Mouse (Mus musculus) adrenal gland (tissue): ENCODE data around the gene Gm10563.
"Not testable (repeated sequence)": the region's sequence is repeated elsewhere in the genome, so short reads cannot be mapped to it uniquely, and the experiment has no call there.

ENCODE experiments used
- intact Hi-C: fragments of 180-260 bp; cut with DNase I; formaldehyde crosslinking; loops from one replicate; pipeline ENCODE4 v1.15.1; 2025

Gm10563 gene

DNA sequence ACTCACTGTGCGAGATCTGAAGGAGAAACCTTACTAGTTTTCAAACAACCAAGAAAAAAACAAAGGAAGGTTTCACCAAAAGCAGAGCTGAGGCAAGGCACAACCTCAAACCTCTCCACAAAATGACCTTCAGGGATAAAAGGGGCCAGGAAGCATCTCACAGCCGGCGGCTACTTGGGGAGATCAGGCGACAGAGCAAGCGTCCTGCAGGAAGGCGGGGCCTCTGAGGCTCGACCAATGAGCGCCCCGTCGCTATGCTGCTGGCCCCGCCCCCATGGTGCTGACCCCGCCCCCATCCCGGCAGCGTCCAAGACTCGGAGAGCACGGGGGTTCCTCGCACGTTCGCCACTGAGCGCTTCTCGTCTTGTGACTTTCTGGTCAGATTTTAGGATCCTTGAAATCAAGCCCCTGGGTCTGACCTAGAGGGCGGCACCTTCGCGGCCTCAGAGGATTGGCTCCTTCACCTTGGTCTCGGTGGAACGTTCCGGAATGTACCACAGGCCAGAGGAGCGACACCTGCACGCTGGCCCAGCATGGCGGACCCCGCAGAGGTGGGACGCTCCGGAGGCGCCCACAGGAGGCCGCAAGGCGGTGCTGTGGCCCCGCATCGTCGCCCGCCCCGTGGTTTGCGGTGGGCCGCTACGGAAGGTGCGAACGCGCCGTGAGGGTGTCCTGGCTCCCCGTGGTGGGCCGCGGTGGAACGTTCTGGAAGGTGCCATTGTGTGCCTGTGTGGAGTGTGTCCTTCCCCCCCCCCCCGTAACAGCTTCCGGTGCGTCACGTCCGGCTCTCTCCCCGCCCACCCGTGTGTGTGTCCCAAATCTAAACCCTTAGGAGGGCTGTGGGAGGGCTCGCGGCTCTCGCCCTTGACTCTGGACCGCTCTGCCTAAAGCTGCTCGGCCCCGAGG is 43.9 kb downstream of the Gm10563 start, which contains the start of gene Slc35e2:
TSS of gene Slc35e2 (plus strand) at position 326 of the 906 bp plus-strand sequence.
- intact Hi-C loops = loop anchor here (5.0 kb wide), 1 partner anchor 39 kb away; the partner anchor contains the start of gene Nadk

DNA sequence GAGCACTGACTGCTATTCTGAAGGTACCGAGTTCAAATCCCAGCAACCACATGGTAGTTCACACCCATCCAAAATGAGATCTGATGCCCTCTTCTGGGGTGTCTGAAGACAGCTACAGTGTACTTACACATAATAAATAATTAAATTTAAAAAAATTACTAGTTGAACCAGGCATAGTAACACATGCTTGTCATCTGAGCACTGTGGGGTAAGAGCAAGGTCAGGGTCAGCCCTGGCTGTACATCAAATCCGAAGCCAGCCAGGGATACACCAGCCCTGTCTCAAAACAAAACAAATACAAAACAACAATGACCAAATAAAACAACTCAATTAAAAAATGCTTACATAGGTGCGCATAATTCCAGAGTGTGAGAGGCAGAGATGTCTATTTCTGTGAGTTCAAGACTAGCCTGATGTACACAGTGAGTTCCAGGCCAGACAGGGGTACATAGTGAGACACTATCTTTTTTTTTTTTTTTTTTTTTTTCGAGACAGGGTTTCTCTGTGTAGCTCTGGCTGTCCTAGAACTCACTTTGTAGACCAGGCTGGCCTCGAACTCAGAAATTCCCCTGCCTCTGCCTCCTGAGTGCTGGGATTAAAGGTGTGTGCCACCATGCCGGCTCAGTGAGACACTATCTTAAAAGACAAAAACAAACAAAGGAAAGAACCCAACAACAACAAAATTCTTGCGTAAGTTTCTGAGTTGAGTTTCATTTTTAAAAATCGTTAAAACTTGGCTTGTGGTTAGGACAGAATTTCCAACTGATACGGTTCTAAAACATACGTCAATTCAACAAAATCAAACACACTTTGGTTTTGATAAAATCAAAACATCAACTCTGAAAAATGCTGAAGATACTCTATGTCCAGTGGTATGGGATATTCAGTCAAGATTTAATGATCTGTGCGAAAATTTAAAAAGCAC is 45.0 kb downstream of the Gm10563 start:
- intact Hi-C loops = loop anchor here (5.0 kb wide), 1 partner anchor 38 kb away; the partner anchor contains the start of gene Nadk

DNA sequence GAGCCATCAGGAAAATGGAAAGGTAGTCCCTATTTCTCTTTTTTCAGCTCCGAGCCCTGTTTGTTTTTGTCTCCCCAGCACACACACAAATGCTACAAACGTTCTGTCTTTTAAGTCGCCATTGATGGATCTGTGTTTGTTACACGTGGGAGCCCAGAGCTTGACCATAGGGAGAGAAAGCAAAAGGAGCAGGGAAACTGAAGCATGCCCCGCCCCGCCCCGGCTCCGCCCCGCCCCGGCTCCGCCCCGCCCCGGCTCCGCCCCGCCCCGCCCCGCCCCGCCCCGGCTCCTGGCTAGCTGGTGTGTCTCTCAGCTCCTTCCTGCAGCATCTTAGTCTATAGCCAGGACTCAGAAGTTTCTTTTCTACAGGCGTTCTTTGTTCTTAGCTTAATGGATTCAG is 46.7 kb downstream of the Gm10563 start:
- intact Hi-C loops = no loop called here

DNA sequence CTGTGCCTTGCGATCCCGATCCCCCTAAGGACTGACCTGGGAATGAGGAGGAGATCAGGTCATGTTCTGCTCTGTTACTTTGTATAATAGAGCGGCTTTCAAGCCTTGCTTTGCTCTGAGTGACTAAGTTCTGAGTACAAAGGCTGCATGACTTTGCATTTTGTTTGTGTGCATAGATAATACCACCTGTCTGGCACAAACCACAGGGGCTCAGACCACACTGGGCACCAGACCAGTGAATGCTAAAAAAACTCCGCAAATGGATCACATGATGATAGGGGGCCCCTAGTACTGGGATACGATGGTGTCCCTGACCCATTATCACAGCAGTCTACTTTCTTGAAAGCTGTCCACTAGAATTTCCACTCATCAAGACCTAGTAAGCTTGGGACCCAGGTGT is 48.6 kb downstream of the Gm10563 start:
- intact Hi-C loops = no loop called here

DNA sequence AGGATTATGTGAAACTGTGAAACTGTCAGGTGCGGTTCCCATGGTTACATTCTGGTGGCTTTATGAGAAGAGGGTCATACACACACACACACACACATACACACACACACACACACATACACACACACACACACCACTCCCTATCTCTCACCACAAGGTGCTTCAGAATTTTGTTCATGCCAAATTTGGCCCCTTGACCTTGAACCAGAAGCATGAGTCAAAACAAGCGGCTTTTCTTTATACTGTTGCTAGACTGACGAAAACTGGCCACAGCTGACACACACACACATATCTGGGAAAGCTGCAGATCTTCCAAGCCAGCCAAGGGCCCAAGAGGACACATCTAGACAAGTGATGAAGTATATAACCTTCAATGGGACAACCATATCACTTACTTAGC is 49.4 kb downstream of the Gm10563 start:
- intact Hi-C loops = no loop called here

DNA sequence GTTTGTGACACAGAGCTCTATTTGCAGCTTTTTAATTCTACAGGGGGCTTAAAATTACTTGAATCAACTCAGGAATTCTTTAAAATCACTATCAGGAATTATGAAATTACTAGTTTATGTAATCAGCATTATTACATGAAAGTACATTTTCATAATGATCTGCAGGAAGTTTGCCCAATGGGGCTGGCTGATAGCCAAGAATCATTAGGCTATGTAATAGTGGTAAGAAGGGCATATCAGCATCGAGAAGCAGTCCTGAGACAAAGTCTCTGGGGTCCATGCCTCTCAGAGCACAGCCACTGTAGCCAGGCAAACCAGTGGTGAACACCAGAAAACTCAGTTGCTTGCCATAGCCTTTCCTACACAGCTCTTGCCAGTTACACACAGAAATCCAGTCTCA is 51.4 kb downstream of the Gm10563 start:
- intact Hi-C loops = no loop called here

DNA sequence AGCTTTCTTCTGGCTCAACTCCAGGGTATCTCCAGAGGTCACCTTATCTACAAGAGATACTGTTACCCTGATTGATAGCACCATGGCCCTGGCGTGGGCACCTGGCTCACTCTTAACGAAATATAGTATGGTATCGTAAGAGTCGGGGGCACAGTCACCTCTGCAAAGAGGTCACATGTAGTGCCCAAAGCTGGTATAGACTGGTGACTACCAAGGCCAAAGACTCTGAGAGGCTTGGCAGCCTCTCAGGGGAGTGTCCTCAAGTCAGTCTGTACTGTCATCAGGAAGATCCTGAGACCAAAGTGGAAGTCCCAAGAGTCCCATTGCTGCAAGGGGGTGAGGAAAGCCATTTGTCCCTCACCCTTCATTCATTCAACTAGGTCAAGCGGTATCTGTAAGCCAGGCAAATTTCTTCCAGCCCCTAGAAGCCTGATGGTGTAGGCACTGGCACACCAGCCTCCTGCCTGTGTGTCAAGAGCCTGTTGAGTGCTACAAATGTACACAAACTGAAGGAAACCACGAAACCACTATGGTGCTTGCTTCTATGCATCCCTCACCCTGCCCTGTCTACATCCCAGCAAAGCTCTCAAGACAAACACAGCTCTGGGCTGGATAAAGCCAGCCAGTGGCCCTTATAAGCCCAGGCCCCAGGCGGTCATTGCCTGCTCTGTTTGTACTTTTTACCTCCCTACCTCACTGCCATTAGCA is 54.0 kb downstream of the Gm10563 start:
- intact Hi-C loops = no loop called here

DNA sequence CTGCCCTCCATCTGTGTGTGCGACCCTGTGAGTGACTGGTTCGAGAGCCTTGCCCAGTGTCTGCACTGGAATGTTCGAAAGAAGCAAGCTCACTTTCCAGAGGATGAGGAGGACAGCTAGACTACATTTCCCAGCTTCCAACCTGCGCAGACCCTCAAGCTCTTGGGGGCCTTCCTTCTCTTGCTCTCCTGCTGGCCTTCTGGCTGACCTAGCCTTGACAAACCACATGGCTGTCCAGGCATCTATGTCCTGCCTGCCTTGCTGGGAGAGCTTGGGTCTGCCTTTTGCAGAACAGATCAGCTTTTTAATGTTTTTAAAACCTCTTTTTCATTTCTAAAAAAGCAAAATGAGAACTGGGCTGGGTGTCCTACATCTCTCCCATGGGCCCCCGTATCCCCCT is 55.9 kb downstream of the Gm10563 start:
- intact Hi-C loops = no loop called here

DNA sequence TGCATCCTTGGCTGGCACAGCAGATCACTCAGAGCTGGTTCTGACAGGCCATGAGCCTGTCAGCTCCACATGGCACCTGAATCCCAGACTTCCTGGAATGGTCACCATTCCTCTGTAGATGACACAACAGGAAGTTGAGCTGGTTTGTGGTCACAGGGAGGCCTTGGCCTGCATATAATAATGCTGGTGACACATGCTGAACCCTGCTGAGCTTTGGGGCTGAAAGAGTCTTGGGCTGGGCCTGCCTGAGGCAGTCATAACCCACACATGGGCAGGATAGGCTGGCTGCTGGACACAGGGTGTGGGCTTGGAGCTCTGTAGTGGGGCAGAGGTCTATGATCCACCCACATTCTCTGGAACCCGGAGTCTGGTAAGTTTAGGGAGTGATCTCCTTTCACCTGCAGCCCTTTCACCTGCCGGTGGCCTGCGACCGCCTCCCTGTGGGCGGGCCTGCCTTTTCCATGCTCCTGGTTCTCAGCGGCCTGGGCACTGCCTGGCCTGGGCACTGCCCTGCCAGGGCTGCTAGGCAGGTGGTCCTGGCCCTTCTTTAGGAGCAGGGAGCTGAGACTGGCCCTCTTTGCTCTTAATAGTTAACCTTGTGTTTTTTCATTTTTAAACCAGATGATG is 62.8 kb downstream of the Gm10563 start:
- intact Hi-C loops = no loop called here

DNA sequence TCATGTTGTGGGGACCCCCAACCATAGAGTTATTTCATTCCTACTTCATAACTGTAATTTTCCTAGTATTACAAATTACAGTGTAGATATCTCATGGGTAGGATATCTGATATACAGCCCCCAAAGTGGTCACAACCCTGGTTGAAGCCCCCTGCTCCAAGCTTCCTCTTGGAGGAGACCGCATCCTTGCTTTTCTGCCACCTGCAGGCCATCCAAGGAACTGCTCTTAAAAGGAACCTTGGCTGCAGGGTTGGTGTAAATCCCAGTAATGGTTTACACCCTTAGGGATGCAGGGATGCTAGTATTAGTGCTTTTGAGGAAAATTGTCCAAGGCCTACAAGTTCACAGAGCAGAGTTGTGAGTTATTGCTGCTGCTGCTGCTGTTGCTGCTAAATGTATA is 64.8 kb downstream of the Gm10563 start:
- intact Hi-C loops = no loop called here

DNA sequence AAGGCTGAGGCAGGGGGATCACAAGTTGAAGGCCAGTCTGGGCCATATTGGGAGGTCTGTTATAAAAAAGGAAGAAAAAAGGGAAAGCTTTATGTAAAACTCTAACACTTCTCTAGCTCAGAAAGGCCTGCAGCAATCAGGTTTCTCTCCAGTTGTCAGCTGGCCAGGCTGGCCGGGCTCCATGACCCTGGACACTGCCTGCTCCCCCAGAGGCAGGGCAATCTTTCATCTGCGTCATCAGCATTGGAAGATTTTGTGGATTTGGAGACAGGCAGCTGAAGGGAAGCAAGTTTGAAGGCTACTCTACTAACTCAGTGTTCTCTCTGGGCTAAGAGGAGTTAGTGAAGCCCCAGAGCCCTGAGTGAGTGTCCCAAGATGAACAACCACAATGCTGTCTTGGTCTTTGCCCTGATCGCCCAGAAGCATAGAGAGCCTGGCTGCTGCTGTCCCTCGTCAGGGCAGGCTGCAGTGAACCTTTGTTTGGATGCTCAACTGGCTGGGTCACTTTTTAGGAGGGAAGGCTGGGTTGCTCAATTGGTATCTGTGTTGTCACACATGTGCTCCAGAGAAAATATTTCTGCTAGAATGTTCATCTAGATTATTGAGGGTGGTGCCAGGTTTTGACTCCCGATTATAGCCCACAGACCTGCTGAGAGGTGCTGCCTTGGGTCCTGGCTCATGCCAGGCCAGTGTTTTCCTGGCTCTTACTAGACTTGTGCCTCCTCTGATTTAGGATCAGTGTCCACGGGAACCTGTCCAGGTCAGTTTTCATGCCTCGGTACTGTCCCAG is 66.7 kb downstream of the Gm10563 start:
- intact Hi-C loops = no loop called here

DNA sequence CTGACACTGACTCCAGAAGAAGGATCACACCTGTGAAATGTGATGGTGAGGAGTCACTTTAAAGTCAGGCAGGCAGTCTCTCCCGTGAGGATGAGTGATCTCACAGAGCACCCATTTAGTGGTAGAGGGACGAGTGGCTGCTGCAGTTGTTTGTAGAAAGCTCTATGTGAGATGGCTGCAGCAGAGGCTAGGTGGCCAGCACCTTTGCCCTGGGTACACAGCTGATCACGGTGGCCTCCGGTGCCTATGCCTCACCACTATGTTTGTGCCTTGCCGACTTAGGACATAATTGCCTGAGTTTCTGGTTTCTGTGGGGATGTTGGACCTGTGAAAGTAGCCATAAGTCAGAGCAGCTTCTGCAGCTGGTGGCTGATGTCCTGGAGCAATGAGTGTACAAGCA is 67.5 kb downstream of the Gm10563 start:
- intact Hi-C loops = no loop called here

DNA sequence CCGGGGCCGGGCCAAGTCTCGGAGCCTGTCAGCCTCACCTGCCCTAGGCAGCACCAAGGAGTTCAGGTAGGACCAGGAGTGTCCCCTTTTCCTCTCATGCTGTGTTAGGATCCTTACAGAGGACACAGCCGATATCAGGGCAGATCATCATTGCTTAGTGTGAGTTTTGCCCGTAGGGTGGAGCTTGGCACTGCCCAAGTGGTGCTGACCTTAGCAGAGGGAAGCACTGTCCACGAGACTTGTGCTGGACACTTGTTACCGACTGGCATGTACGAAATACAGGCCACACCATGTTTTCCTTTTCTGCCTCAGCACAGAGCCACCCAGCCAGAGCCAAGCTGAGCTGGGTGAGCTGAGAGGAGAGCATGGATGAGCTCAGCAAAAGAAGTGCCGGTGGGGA is 68.1 kb downstream of the Gm10563 start:
- intact Hi-C loops = no loop called here

DNA sequence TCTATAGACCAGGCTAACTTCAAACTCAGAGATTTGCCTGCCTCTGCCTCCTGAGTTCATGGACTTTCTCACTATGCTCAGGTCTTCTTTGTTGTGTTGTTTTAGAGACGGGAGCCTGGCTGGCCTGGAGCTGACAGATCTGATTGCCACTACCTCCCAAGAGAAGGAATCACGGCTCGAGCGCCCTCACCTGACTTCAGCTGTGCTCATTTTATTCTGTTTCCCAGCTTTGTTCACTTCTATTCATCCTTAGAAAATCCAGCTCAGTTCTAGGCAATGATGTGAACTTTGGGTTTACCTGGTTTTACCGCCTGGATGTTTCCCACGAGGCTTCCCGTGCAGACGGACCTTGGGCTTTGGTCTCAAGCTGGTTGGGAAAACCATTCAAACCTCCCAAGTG is 69.7 kb downstream of the Gm10563 start:
- intact Hi-C loops = no loop called here

DNA sequence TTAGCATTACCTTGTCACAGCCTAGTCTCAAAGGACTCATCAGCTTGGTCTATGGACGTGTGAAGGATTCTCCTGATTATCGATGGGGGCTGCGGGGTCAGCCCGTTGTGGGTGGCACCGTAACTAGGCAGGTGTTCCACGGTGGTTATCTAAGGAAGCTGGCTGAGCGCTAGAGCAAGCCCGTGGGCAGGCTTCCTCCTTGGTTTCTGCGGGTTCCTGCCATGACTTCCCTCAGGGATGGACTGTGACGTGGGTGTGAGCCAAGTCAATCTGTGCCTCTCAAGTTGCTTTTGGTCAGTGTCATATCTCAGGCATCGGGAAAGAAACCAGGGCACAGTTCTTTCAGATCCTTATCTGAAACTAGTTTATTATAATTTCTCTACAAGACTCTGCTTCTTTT is 70.3 kb downstream of the Gm10563 start:
- intact Hi-C loops = no loop called here

DNA sequence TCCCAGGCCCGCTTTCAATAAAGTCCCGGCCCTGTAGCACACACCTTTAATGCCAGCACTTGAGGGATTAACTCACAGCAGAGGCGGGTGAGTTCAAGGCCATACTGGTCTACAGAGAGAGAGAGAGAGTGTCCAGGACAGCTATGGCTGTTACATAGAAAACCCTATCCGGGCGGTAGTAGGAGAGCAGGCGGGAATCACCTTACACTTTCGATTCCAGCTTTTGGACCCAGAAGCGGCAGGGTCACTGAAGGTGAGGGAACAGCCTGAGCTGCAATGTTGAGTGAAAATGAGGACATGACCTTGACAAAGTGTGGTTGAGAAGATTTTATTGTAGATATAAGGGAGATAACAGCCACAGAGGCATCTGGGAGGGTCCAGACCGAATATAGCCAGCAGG is 71.3 kb downstream of the Gm10563 start:
- intact Hi-C loops = no loop called here

DNA sequence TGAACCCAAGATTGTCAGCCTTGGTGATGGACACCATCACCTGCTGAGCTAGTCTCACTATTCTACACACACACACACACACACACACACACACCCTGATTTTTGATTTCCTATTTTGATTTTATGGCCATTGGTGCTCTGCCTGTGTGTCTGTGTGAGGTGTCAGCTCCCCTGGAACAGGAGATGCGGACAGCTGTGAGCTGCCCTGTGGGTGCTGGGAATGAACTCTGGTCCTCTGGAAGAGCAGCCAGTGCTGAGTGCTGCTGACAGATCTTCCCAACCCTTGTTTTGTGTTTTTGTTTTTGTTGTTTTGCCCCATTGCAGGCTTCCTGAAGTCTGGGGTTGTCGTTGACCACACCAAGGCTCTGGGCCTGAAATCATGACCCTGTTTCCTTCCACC is 72.1 kb downstream of the Gm10563 start:
- intact Hi-C loops = no loop called here

DNA sequence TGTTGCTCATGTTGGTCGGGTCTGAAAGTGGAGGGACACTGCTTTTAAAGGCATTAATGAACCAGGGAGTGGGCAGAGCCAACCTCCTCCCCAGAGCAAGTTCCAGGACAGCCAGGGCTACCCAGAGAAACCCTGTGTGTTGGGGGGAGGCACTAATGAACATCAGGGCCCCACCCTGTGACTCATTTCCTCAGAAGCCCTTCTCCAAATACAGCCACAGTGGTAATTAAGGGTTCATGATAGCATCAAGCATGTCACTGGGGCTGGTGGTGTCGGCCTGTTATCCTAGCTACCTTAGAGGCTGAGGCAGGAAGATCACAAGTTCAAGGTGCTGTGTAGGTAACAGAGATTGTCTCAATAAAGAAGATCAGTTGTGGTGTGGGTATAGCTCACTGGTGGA is 73.8 kb downstream of the Gm10563 start:
- intact Hi-C loops = no loop called here

DNA sequence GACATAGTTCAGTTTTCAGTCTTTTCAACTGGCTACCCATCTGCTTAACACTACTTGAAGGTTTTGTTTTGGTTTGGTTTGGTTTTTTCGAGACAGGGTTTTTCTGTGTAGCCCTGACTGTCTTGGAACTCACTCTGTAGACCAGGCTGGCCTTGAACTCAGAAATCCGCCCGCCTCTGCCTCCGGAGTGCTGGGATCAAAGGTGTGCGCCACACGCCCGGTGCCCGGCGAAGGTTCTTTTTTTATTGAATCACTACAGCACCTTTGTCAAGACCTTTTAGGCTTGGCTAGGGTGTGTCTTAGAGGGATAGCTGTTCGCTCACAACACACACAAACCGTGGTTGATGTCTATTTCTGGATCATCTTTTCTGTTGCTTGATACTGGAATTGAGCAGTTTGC is 74.9 kb downstream of the Gm10563 start:
- intact Hi-C loops = not testable (repeated sequence)

DNA sequence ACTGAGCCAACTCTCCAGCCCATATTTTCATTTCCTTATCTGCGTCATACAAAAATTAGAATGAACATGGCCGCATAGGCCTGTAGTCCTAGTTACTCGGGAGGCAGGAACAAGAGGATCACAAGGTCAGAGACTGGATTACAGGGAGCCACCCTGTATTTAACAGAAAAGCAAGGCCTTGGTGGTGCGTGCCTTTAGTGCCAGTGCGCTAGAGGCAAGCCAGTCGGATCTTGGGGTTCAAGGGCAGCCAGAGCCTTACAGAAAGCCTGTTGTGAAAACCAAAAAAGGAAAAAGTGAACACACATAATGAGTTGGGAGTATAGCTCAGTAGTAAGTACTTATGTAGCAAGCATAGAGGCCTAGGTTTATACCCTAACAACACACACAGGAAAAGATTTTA is 75.4 kb downstream of the Gm10563 start:
- intact Hi-C loops = loop anchor here (2.0 kb wide), 1 partner anchor 89 kb away; no protein-coding TSS in a partner anchor
